Mouse (Mus musculus) cortical plate, adult 2 months (tissue): ENCODE measurements at regions not wholly inside any gene's neighbourhood (a gene's known extent, or its start where the extent isn't known, plus 50 kb on each side); places are given as distances from the start of the nearest gene placed in this dataset.

Experiments
- H3K27ac ChIP-seq: fragments of 200-500 bp; 2 replicates; pipeline ENCODE4 v1.5.1; 2012; ENCODE audit warnings: low read length, control low read depth, inconsistent platforms; ENCODE audit not compliant: insufficient read depth
- H3K4me1 ChIP-seq: fragments of 200-500 bp; 2 replicates; pipeline ENCODE4 v1.6.1; 2011; ENCODE audit warnings: low read length; ENCODE audit not compliant: control insufficient read depth, insufficient read depth
- H3K4me3 ChIP-seq: fragments of 200-500 bp; 2 replicates; pipeline ENCODE4 v1.5.1; 2011; ENCODE audit warnings: mild to moderate bottlenecking, low read length, control low read depth; ENCODE audit not compliant: insufficient read depth
- CTCF ChIP-seq: fragments of 200-500 bp; IDR thresholded peaks from 2 replicates; pipeline ENCODE4 v1.5.1; 2011; ENCODE audit warnings: mild to moderate bottlenecking, control low read depth, low read length; ENCODE audit not compliant: insufficient read depth; ENCODE audit errors: extremely low read depth
- POLR2A ChIP-seq: fragments of 200-500 bp; IDR thresholded peaks from 2 replicates; pipeline ENCODE4 v1.6.1; 2011; ENCODE audit warnings: mild to moderate bottlenecking, low read length, control low read depth; ENCODE audit not compliant: insufficient read depth; ENCODE audit errors: extremely low read depth

- H3K4me1 ChIP-seq = no peaks in the 10 kb centered on the region
- no peak overlapping the region for H3K27ac ChIP-seq
- H3K4me3 ChIP-seq = no peak overlapping the region
- TF ChIP-seq POLR2A = no peak
- no peak for TF ChIP-seq CTCF
Observed at GRCm38 (mm10) chr12:9133890-9134870, 104.4 kb downstream of the Ttc32 start.

GRCm38 (mm10) chr12:9151001-9151400 is 121.2 kb downstream of the Ttc32 start:
- Histone ChIP-seq H3K27ac (no peak overlapping the region), H3K4me3 (no peak overlapping the region), H3K4me1 (no peaks in the 10 kb centered on the region)
- TF ChIP-seq CTCF = no peak
- TF ChIP-seq POLR2A = no peak

GRCm38 (mm10) chr12:9151426-9151825 is 121.6 kb downstream of the Ttc32 start:
- Histone ChIP-seq H3K4me3 (no peak overlapping the region), H3K4me1 (no peaks in the 10 kb centered on the region), H3K27ac (no peak overlapping the region)
- no peak for TF ChIP-seq CTCF
- TF ChIP-seq POLR2A = no peak

- H3K4me1 ChIP-seq = no peaks in the 10 kb centered on the region
- H3K27ac ChIP-seq = no peak overlapping the region
- TF ChIP-seq CTCF = no peak
- TF ChIP-seq POLR2A = no peak
- no peak overlapping the region for H3K4me3 ChIP-seq
Observed at GRCm38 (mm10) chr12:9154491-9154890, 124.7 kb downstream of the Ttc32 start.

DNA sequence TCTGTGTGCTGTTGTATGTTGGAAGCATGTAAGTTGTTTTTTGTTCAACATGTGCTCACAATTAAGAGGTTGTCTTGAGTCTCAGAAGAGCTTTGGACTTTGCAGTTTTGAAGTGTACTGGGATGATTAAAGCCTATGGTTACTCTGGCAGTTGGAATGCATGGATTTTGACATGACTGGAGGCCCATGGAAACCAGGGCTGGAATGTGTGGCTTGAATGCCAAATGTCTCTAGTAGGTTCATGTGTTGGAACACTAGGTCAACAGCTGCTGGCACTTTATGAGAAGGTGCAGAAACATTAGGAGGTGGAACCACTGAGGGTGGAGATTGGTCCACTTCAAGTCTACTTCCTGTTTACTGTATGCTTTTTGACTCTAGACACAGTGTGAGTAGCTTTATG is 127.0 kb downstream of the Ttc32 start:
- H3K4me1 ChIP-seq = no peaks in the 10 kb centered on the region
- H3K4me3 ChIP-seq = no peak overlapping the region
- no peak overlapping the region for H3K27ac ChIP-seq
- TF ChIP-seq POLR2A (no peak), CTCF (no peak)

- TF ChIP-seq CTCF (no peak), POLR2A (no peak)
Observed at GRCm38 (mm10) chr12:9158751-9159150, 129.0 kb downstream of the Ttc32 start.

DNA sequence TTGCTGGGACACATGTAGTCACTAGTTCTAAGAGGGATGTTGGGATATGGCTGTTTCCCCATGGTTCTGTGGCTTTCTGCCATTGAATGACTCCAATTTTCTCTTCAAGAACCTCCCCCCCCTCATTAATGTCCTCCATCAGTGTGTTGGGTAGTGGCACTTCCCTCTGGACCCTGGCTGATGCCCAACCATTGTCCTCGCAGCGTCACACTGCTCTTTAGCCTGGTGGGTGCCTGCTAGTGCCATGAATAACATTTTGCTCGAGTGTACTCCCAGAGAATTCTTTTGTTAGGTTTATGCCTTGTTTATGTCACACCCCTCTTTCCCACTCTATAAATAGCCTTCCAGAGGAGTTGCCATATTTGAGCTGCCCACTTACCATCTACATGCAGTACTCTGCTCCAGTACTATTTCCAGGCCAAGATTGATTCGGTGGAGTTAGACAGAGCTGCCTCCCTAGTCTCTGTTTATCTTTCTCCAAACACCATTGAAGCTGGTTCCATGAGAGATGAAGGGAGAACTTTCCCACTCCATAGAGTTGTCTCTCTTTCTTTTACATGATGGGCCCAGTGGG is 135.7 kb downstream of the Ttc32 start:
- TF ChIP-seq CTCF (no peak), POLR2A (no peak)
- Histone ChIP-seq H3K27ac (no peak overlapping the region), H3K4me1 (no peaks in the 10 kb centered on the region), H3K4me3 (no peak overlapping the region)

More at GRCm38 (mm10) chr12:9158751-9159150, 129.0 kb downstream of the Ttc32 start:
- Histone ChIP-seq H3K27ac (no peak overlapping the region), H3K4me3 (no peak overlapping the region), H3K4me1 (no peaks in the 10 kb centered on the region)

DNA sequence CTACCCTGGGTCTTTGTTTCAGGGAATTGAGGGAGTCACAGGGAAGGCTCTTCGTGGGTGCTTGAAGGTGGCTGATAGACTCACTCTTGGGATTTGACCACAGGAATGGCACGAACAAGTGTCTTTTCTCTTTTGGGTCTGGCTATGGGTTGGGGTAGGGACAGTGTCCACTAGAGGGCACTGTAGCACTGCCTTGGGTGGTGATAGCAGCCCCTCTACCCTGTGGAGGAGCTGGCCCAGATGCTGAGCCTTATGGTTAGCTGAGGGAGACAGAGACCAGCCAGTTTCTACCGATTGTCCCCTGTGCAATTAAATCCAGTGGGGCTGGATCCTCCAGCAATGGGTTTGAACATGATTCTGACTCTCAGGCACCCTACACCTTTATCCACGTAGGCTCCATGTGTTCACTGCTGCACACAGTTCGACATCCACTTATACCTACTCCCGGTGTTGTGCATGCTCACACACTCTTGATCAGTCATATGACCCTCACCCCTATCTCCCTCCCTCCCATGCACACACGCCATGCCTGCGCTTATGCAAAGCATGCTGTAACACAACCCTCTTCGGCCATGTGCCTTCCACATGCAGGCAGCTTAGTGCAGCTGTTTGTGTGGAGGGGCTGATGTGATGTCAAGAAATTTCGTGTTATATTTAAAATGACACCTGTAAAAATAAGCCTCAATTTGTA is 136.6 kb downstream of the Ttc32 start:
- H3K27ac ChIP-seq = no peak overlapping the region
- TF ChIP-seq POLR2A = no peak
- TF ChIP-seq CTCF = peak; percentile 51
- H3K4me1 ChIP-seq = no peaks in the 10 kb centered on the region
- H3K4me3 ChIP-seq = no peak overlapping the region

DNA sequence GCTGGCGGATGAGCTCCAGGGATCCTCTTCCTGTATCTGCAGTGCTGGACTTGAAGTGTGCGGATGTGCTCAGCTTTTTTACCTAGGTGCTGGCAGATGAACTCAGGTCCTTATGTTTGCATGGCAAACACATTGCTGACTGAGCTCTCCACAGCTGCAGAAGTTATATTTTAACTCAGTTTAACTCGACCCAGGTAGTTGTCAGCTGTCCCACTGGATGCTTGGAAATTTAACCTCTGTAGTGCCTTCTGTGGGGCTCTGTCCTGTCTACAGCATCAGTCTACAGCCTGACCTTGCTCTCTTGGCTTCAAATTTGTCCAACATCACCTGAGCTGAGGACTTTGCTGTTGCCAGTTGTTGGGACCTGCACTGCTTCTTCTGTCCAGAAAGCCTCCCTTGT is 139.2 kb downstream of the Ttc32 start:
- H3K27ac ChIP-seq = no peak overlapping the region
- TF ChIP-seq CTCF (no peak), POLR2A (no peak)
- H3K4me1 ChIP-seq = no peaks in the 10 kb centered on the region
- no peak overlapping the region for H3K4me3 ChIP-seq

GRCm38 (mm10) chr12:9173680-9174079 is 143.9 kb downstream of the Ttc32 start:
- TF ChIP-seq POLR2A (no peak), CTCF (no peak)

More at GRCm38 (mm10) chr12:9173680-9174079, 143.9 kb downstream of the Ttc32 start:
- no peak overlapping the region for H3K4me3 ChIP-seq
- H3K4me1 ChIP-seq = no peaks in the 10 kb centered on the region
- no peak overlapping the region for H3K27ac ChIP-seq
